Mouse (Mus musculus) layer of hippocampus, postnatal 36 days (tissue): Measurements from ENCODE around the gene Vmn2r103. TPM values are rescaled to one million over a fixed set of nuclear protein-coding genes. Genes with fewer than 3 reads are reported as not detected.

Source experiments
- DNase-seq, 2 experiments: peaks; one replicate each; pipeline ENCODE4 v3.0.0; 2022
- total RNA-seq, 2 experiments: library from RNA; stranded (reverse); gene quantifications; 2 replicates each; pipeline ENCODE4 v1.2.3; 2021

Vmn2r103 gene
- total RNA-seq = not detected

DNA sequence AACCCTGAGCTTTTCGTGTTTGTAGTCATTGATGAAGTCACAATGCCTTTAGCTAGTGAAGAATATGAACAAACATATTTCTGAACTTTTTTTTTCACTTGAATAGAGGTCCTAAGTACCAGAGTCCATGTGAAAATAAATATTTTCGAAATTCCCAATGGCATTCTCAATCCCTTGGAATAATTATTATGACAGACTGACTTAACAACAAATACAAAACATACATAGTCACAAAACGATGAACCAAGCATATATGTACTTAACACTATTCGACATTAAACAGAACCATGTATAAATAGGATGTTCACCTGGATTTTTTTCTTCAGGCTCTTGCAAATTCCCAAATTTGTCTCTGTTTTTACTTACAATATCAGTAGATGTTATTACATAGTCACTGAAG, at the start of gene Vmn2r103:
Gene Vmn2r103 (plus strand): TSS at position 301 of the 400 bp plus-strand sequence.
- no peak for DNase-seq

DNA sequence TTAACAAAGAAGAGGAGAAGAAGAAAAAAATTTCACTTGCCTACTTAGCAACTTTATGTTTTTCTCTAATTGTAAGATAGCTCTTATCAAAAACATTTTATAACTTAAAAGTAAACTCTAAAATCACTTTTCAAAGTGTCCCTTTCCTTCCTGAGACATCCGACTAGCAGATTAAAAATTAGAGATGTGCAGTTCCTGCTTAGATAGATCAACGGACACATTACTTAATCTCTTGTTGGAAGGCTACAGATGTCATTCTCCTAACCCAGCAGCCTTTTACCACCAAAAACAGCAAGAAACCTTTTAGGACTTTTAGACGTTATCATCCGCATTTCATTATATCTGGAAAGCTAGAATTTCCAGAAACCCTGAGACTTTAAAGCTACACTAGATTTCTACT, 5.8 kb downstream of the Vmn2r103 start:
- no peak for DNase-seq

DNA sequence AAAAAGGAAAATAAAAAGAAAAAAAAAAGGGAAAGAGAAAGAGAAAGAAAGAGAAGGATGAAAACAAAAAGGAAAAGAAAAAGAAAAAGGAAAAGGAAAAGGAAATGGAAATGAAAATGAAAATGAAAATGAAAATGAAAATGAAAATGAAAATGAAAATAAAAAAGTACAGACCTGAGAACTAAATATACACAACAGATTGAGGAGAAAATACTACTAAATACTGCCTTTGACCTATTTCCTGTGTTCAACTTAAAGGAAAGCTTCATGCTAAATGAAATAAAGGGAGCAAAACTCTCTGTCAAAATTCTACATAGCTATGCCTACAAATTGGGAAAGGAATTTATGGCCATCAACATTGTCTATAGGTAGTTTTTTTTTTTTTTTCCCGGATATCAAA, 16.1 kb downstream of the Vmn2r103 start:
- no peak for DNase-seq

Other genes starting within 250 kb of the Vmn2r103 start
- gene Vmn2r101, start 196.1 kb upstream of the Vmn2r103 start, total RNA-seq = not detected
- not detected for gene Vmn2r102, start 113.0 kb upstream of the Vmn2r103 start, total RNA-seq